Mouse (Mus musculus): ENCODE measurements around the gene Otub1.

Otub1 gene

DNA sequence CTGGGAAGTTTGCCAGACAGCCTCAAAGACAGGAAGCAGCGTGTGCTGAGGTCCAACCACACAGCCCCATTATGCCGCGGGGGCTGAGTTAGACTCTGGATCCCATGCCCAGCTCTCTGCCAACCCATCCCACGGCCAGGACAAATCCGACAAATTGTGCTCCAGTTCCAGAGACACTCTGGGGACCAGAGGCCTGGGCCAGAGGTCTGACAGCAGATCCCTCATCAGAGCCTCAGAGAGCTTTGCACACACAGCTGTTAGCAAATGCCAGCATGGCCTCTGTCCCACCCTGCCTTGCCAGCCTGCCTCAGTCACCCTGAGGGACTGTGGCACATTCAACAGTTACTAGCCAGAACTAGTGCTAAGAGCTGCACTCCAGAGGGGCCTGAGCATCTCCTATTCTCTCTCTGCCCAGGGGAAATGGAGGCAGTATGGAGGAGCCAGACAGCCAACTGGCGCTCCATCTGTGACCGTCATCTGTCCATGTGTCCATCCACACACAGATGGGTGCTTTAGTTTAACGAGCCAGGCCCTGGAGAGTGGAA, 57.5 kb downstream of the Otub1 start:
- DNase-seq (ENCODE audit: extremely low read depth, low read depth): no peak

Measured in MEL-GATA-1-ER (cell line).